Mouse (Mus musculus) gastrocnemius, postnatal 10 days (tissue): ENCODE results near the gene Cep63. TPM values are rescaled to one million over a fixed set of nuclear protein-coding genes. Genes with fewer than 3 reads are reported as not detected.
A peak's percentile ranks its signal among the peaks of the same experiment; 100 is the strongest.

Experiments used
- DNase-seq: peaks from one replicate; pipeline ENCODE4 v3.0.0; 2021; ENCODE audit warnings: mixed read lengths
- long read RNA-seq, 2 experiments: library from polyadenylated mRNA; stranded (forward); transcript quantifications; one replicate each; pipeline ENCODE4 v2.0.0; 2021
- total RNA-seq, 2 experiments: library from RNA; stranded (reverse); gene quantifications; 2 replicates each; pipeline ENCODE4 v1.2.3; 2021

Cep63 gene
- 10 to 100 TPM; 35.5 to 39.0 TPM for total RNA-seq
- long read RNA-seq, experiment 1, full-length matches to known transcripts = 25 of 46 reads
- long read RNA-seq, experiment 1, partial matches to known transcripts = 3 of 46 reads
- long read RNA-seq, experiment 1, other reads (novel, unspliced or antisense) = 18 of 46 reads
- long read RNA-seq, experiment 2, full-length matches to known transcripts = 18 of 39 reads
- long read RNA-seq, experiment 2, partial matches to known transcripts = 4 of 39 reads
- long read RNA-seq, experiment 2, other reads (novel, unspliced or antisense) = 17 of 39 reads

DNA sequence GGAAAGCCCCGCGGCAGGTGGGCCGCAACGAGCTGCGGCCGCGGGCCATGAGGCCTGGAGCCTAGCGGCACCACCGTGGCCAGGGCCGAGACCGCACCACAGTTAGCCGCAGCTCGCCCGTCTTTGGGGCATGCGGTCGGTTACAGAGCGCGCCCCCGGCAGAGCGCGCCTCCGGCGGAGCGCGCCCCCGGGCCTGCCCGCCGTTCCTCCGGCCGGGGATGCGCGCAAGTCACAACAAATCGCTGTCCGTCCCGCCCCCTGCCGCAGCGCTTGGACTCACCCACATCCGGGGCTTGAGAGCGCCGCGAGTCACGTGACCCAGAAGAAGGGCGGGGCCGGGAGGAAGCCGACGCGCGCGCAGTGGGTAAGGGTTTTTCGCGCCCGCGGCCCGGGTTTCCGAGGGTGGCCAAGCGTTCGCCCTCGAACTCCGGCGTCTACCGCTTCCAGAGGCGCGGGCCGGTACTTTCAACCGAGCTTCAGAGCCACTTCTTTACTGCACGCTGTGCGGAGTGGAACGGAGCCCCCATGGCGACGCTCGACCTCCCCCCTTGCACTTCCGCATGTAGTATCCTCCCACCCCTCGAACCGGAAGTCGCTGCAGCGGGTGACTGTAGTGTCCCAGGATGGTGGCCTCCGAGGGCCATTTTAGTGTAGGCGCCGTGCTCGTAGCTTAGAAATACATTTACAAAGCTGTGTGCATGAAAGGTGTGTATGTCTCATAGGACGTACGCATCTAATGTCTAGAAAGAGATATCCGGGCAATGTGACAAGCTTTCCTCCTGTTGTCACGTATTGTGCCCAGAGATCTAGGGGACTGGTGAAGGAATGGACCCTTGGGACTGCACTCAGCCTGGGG is at the start of gene Cep63, which contains the start of gene Anapc13:
Cep63 (minus strand) TSS at position 552 of the 856 bp plus-strand sequence.
Anapc13 (plus strand) TSS at position 314 of the 856 bp plus-strand sequence.
- peak; percentile 97 for DNase-seq

DNA sequence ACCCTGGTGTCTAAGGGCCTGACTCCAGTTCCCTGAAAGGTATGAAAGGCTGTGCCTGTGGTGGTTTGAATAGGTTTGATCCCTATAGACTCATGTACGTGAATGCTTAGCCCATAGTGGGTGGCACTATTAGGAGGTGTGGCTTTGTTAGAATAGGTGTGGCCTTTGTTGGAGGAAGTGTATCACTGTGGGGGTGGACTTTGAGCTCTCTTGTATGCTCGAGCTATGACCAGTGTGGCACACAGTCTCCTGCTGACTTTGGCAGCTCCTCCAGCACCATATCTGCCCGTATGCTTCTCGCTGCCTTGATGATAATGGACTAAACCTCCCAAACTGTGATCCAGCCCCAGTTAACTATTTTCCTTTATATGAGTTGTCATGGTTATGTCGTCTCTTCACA is 49.6 kb upstream of the Cep63 start:
- DNase-seq = no peak

DNA sequence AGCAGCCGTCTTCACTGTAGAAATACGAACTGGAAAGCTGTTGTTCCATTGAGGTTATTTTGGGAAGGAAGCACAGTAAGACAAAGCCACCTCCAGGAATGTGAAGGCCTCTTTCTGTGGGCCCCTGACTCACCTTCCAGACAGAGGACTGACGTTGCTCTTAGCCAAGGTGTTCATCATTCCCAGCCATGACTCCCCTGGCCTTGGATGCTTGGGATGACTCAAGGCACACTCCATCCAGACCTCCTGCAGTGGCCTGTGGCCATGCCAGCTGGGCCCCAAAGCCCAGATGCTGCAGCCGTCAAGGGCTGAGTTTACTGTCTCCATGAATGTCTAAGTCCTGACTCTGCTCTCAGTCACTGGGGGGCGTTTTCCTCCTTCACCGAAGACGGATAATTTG is 47.0 kb upstream of the Cep63 start:
- no peak for DNase-seq

DNA sequence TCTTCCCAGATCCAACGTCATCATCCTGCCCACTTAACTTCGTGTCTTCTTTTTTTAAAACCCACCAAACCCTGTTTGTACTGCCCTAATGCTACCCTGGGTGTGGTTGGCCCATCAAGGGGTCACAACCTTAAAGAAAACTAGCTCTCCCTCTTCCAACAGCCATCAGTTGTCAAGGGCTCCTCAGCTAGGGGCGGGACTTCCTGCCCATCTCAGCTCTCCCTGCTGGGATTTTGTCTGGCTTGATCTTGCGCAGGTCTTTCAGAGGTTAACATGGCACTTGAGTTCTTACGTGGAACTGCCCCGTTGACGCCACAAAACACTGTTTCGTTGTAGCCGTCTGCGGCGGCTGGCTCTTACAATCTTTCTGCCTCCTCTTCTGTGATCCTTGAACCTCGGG is 42.6 kb upstream of the Cep63 start:
- DNase-seq = no peak

DNA sequence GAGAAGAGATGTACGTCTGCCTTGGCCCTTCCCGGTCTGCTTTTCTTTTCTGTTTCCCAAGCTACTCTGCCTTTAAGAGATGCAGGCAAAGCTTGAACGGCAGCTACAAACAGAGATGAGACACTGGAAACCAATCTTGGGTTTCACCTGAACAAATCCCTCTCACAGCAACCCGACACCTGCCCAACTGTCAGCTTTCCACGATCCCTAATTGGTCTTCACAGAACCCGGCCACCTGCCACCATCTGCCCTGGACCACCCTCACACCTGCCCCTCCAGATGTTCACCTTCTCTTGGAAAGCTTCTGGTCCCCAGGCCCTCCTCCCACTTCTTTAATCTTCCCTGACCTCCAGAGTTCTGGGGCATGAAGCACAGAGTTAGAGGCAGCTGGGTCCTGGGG is 41.8 kb upstream of the Cep63 start:
- no peak for DNase-seq

DNA sequence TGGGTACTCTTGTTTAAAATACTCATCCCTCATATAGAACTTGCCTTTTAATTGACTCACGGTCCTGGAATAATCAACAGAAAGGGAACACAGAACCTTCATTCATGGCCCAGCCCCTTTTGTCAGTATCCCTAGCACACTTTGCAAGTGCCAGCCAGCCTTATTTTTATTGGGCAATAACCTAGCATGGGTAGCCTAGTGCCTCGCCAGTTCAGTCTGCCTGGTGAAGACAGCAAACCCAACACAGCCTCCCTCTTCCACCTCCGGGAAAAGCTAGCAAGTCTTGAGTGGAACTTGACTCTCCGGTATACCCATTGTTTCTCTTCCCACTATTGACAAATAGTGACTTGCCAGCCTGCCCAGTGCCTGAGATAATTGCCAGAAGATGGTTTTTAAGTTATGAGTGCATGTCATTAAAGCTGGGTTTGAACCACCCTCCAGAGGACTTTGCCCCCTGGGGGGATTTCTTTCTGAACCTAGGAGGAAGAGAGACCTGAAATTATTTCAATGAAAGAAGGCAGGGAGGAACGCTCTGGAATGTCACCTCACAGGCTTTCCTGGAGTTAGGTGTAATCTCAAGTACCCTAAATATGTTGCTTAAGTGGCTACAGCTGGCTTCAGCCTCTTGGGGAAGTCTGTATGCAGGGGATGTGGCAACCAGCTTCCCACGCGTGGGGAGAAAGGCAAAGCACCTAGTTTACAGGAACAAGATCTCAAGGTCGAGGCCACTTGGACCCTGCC is 30.2 kb upstream of the Cep63 start:
- DNase-seq = no peak

DNA sequence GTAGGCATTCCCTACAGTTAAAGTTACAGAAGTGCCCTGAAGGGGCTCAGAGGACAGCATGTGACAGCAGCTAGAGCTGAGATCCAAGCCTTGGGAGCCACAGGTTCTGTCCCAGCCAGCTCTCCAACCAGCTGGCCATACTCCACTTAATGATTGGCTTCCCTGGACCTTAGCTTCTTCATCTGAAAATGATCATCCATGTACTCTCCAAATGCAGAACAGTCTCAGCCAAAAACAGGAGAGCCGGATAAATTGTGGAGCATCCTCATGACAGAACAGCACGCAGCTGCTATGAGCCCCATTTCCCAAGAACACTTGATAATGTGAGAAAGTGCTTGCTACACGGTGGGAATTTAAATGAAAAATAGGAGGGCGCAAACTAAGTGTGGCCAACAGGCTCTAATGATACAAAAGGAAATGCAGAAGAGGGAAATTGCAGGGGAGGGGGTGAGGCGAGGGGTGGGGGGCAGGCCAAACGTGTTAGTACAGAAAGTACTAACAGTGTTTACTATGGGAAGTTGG is 24.9 kb upstream of the Cep63 start:
- no peak for DNase-seq

DNA sequence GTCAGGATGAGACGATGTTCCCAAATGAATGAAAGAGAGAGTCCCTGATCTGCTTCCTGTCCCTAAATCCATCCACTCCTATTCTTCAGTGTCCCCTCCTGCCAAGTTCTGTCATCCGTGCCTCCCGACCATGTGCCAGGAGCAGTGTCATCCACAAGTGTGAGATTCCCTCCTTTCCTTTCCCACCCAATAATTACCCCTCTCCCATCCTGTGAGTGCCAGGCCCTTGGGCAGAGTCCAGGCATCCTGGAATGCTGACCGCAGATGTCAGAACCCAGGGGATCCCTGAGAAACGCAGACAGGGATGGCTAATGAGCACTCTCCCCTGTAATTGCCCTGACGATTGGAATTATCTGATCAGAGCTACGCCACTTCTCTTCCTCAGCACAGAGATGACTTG is 24.3 kb upstream of the Cep63 start:
- peak; percentile 38 for DNase-seq

DNA sequence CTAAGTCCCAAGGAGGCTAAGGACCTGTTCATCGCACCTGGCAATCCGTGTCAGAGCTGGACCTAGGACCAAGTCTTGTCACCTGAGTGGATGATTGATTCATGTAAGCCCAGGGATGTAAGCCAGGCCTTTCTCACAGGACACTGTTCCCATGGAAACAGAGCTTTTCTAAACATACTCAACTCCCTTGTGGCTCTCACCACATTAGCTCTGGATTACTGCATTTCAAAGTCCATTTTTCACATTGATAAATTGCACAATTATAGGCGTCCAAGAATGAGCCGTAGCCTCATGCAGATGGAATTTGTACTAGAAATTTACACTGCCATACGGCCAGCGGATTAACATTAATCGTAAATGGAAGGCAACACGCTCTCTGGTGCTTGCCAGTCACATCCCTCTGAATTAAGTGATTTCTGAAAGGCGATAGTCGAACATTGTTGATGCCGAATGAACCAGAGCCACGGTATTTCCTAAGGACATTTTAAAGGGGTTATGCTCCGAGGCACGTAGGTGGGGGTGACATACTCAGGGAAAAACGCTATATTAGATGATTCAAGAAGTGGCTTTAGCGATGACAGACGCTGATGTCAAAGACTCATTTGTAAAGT is 23.7 kb upstream of the Cep63 start:
- no peak for DNase-seq

DNA sequence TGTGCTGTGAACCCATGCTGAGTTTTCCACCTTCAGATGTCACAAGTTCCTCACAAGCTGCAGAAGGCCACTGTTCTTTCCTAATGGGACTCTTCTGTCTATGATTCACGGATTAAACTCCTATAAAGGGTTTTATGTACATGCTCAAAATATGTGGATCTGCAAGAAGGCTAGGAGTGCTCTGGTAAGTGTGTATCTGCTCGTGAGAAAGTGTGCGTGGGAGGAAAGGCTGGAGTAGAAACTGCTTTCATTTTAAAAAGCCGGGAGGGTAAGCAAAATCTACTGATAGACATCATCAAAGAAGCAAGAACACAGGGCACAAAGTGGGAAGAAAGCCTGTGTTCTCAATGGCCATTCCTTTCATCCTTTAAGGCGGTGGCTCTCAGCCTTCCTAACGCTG is 20.7 kb upstream of the Cep63 start:
- DNase-seq = no peak

DNA sequence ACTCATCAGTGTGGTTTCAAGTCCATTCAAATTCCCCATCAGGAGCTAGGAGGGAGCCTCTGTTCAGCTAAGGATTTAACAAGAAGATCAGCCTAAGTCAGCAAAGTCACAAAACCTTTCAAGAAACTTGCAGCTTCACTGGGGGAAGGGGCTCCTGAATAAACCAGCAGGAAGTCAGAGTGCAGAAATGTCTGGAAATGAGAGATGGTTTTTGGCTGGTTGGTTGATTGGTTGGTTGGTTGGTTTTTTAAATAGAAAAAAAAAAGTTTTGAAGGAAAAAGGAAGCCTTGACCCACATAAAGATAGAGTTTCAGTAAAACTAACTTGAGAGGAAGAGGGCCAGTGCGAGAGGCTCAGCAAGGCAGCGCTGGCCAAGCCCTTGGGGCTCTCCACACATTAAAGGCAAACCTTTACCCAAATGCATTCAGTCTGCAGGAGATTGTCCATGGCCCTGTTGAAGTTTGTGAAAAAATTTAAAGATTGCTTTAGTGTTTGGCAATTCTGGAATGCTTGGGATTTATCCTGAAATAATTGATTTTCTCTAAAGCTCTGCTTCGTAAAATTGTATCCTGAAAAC is 18.9 kb upstream of the Cep63 start:
- no peak for DNase-seq

DNA sequence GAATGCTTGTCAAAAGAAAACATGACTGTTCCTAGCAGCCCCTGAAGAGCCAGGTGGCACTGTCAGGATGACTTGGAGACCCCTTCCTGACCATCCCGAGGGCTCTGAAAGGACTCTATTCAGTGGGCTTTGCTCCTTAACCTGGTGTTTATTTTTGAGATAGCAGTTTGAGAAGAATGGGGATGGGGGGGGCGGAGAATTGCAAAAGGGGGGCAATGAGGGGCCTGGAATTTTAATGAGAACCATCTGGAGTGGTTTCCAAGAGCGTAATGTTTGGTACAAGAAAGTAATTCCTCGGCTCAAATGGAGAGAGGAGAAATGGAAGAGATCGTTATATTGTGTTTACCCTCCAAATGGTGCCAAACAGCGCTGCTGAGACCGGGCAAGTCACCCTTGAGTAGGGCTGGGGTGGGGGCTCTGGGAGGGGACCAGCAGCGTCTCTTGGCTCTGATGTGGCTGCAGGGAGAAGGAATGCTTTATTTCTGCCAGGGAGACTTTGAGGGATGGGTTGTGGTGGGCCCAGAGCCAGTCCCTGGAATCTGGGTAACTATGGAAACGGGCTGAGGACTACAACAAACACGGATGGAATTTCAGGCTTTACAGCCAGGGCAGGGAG is 17.3 kb upstream of the Cep63 start:
- DNase-seq = peak; percentile 72

DNA sequence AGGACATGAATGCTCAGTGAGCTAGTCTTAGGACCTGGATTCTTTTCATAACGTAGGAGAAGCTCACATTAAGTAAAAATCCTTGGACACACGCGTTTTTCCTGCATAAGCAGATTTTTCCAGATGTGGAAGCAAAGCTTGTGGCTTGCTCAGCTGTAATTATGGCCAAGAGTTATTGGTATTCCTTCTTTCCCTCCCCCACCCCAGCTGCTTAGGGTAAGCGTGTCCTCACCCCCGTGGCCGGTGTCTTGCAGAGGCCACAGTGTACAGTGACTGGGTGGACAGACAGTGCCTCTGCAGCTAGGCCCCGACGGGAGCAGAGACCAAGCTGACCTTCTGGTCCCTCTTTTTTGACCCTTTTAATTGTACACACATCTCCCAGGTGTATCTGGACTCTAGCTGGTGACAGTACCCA is 16.7 kb upstream of the Cep63 start:
- DNase-seq = no peak

DNA sequence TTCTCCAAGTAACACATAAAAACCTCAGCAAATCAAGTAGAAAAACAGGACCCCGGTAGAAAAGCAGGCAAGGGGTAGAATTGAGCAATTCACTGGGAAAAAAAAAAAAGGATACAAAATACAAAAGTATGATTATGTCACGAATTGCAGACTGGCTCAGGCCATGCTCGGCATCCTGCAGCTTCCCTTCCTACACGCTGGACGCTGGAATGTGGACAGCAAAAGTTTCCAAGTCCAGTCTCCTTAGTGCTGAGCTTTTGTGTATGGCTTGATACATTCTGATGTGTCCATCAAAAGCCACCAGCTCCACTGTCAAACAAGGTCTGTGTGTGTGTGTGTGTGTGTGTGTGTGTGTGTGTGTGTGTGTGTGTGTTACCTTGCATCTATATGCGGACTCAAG is 15.2 kb upstream of the Cep63 start:
- DNase-seq = no peak

DNA sequence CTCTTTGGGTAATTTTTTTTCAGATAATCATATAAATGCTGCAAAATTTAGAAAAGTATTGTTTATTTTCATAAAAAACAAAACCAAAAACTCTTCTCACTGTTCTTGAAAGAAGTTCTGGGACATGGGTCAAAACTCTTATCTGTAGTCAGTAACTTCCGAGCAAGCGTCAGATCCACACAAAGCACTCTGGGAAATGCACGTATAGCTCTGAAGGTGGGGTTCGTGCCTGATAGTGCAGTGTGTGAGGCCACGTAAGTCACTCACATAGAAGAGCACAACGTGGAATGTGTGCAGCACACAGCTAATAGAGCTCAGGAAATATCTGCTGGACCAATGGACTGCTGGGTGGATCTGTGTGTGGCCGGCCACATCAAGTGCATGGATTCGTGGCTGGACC is 13.2 kb upstream of the Cep63 start:
- DNase-seq = no peak

DNA sequence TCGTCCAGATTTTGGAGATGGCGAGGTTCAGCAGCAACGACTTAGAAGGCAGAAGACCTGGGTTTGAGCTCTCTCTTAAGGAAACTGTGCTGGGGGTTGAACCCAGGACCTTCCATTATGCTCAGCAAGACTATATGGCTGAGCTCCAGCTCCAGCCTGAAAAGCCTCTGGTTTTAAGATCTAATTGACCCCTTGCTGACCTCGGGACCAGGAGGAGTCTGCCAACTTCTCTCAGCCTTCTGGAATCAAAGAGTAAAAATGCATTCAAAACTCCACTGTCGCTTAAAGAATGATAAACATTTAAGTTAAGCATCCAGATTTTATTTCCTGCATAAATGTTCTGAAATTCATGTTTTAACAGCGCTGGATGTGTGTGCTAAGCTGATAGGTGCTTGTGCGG is 12.6 kb upstream of the Cep63 start:
- DNase-seq = no peak

DNA sequence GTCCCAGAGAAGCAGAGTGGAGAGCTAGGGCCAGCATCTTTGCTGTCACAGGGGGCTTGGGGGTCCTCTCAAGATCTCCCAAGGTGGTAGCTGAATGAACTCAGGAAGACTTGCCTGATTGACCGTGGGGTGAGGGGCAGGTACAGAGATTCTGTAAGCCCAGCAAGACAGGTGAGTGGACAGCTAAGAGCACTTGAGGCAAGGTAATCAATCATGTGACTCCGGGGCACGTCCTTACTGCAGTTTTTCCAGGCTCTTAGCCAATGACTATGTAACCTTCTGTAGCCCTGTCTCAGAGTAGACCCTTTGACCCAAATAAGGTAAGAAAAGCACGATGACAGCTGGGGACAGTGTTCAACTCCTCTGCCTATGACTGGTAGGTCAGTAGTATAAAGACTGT is 10.8 kb upstream of the Cep63 start:
- DNase-seq = no peak

DNA sequence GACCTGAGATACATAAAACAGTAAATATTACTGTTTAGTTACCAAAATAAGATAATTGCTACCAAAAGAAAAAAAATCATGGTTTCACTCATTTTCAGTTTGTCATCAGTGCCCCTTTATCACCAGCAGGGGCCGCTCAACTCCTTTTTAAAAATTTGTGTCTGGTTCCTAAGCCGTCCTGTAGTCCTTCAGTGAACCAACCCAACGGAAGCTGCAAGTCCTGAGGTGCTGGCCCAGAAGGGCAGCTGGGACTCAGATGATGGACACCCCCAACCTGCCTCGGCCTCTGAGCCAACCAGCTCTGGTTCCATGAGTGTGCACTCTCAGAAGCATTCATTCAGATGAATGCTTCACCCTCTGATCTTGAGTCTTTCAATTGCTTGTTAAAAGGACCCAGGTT is 10.2 kb upstream of the Cep63 start:
- DNase-seq = peak; percentile 55

DNA sequence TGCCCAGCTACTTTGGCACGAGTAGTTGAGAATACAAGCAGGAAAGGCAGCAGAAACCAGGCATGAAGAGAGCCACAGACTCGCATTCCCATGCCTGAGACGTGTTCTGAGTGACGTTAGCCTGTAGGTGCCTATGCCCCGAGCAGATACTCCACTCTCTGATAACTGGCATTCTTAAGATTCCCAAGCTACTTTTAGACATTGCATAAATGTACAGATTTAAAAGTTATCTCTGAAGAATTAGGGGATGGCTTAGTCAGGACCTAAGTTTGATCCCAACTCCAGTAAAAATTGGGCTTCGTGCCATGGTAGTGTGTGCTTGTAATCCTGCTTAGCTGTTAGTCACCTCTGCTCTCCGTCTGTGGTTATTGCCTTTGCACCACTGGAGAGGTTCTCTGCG is 8.1 kb upstream of the Cep63 start:
- DNase-seq = no peak

DNA sequence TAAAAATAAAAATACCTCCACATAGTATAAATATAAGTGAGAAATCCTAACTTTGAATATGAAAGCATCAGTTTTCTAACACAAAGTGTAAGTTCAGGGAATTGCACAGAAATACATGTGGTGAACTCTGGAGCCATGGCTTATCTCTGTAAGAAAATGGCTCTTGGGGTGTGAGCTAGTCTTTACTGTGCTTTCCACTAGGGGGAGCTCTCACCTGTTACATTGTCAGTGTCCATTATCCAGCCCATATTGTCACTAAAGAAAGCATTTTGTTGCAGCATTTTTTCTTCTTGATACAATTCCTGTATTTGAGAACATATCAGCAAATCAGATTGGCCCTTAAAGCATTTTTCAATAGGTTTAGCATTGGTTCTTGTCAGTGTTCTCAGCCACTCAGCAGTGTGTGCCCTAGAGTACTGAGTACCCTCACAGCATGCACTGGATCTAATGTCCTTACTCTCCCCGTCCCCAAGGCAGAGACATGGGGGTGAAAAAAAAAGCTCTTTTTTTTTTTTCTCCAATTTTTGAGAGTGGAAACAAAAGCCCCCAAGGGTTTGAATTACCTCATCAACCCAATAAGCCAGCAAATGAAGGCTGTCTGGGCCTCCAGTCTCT is 6.7 kb upstream of the Cep63 start:
- no peak for DNase-seq

DNA sequence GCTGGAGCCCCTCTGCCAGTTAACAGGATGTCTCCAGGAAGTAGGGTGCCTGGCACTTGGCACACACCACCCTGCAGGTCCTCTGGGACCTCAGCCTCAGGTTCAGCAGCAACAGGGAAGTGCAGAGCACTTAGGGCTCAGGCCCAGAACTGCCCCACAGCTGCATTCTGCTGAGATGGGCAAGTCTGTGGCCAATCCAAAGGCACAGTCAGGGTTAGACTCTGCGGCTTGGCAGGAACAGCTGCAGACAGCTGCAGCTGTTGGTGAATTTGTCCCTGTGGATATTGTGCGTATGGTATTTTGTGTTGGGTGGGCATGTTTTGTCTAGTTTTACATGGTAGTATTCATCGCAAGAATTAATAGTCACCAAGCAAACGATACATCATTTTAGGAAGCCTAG is 5.8 kb upstream of the Cep63 start:
- no peak for DNase-seq
